Mouse (Mus musculus) hindbrain, embryonic 14.5 days (tissue): ENCODE measurements around the gene Card6. TPM values are rescaled to one million over a fixed set of nuclear protein-coding genes. Genes with fewer than 3 reads are reported as not detected.
A peak's percentile ranks its signal among the peaks of the same experiment; 100 is the strongest.
"Not testable (repeated sequence)": the region's sequence is repeated elsewhere in the genome, so short reads cannot be mapped to it uniquely, and the experiment has no call there.

Source experiments
- ATAC-seq: fragments of 200-750 bp; cut with Nextera tagmentation; 2 replicates; pipeline ENCODE4 v1.8.0; 2017; ENCODE audit warnings: moderate number of reproducible peaks, mild to moderate bottlenecking, moderate TSS enrichment, moderate library complexity; ENCODE audit not compliant: low FRiP score
- DNase-seq: peaks from one replicate; pipeline ENCODE4 v3.0.0-alpha.2; 2015; ENCODE audit warnings: low spot score
- H3K27ac ChIP-seq: fragments of 300-500 bp; sonication (generic); 2 replicates; pipeline ENCODE4 v1.5.1; 2014; ENCODE audit warnings: mild to moderate bottlenecking, moderate library complexity
- H3K27me3 ChIP-seq: fragments of 300-500 bp; sonication (generic); 2 replicates; pipeline ENCODE4 v1.6.1; 2014; ENCODE audit warnings: mild to moderate bottlenecking, low read length, mixed read lengths; ENCODE audit not compliant: control insufficient read depth, insufficient read depth
- H3K36me3 ChIP-seq: fragments of 300-500 bp; sonication (generic); replicated peaks from 2 replicates; pipeline ENCODE4 v1.6.1; 2014; ENCODE audit not compliant: control insufficient read depth, insufficient read depth
- H3K4me1 ChIP-seq: fragments of 300-500 bp; sonication (generic); replicated peaks from 2 replicates; pipeline ENCODE4 v1.6.1; 2014; ENCODE audit warnings: antibody characterized with exemption, low read length, mixed read lengths; ENCODE audit not compliant: control insufficient read depth, insufficient read depth
- H3K4me2 ChIP-seq: fragments of 300-500 bp; sonication (generic); replicated peaks from 2 replicates; pipeline ENCODE4 v1.6.1; 2014; ENCODE audit warnings: mild to moderate bottlenecking, moderate library complexity
- H3K4me3 ChIP-seq: fragments of 300-500 bp; sonication (generic); replicated peaks from 2 replicates; pipeline ENCODE4 v1.5.1; 2014; ENCODE audit warnings: mild to moderate bottlenecking, low read length
- H3K9ac ChIP-seq: fragments of 300-500 bp; sonication (generic); 2 replicates; pipeline ENCODE4 v1.6.1; 2014
- H3K9me3 ChIP-seq: fragments of 300-500 bp; sonication (generic); 2 replicates; pipeline ENCODE4 v1.6.1; 2016; ENCODE audit warnings: low read length; ENCODE audit not compliant: control insufficient read depth
- WGBS: fragments of 180-500 bp; shearing (Covaris S2); extraction: QIAGEN DNeasy Blood & Tissue Kit; methylation state at CpG from one replicate; pipeline ENCODE4 v1.1.7; 2014; 5-methylcytosine and 5-hydroxymethylcytosine counted together
- polyA plus RNA-seq: library from polyadenylated mRNA; unstranded; fragments of >200 nt; fragmentation: Nextera tagmentation; extraction: Ambion mirVana; gene quantifications from 2 replicates; pipeline ENCODE4 v1.2.1, GENCODE M21; 2014

The Card6 gene
- polyA plus RNA-seq, 1 experiment from 2014 or later = 0.79 TPM

DNA sequence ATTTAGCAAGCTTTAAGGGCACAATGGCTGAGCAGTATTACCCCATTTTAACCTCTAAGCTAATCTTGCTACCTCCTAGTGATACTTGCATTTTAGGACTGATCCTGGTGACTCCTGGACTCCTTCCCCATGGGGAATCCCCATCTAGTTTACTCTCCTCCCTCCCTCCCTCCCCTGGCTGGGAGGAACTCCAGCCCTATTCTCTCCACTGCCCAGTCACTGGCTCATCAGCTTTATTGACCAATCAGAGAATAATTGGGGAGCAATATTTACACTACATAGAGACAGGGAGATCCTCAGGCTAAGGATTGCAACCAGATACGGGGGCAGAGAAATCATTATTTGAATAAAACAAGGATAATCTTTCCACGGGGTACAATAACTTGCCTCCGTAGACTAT is 25.8 kb upstream of the Card6 start:
- ATAC-seq = no peak

GRCm38 (mm10) chr15:5133301-5133700 is 25.0 kb upstream of the Card6 start:
- DNase-seq = no peak
- Histone ChIP-seq H3K9ac (no peak overlapping the region), H3K27me3 (no peaks in the 10 kb centered on the region), H3K4me2 (no peak overlapping the region), H3K4me3 (no peak overlapping the region), H3K27ac (no peak overlapping the region), H3K36me3 (no peaks in the 10 kb centered on the region), H3K4me1 (no peaks in the 10 kb centered on the region), H3K9me3 (no peaks in the 10 kb centered on the region)
- WGBS = 61% methylated on average over 3 of the region's 3 CpGs
- no peak for ATAC-seq

More for the DNA sequence above, 25.8 kb upstream of the Card6 start:
- H3K4me3 ChIP-seq = no peak overlapping the region
- H3K4me1 ChIP-seq = no peaks in the 10 kb centered on the region
- 75% methylated on average over 3 of the region's 3 CpGs for WGBS
- H3K36me3 ChIP-seq = no peaks in the 10 kb centered on the region
- no peaks in the 10 kb centered on the region for H3K9me3 ChIP-seq
- no peak overlapping the region for H3K27ac ChIP-seq
- no peak for DNase-seq
- H3K4me2 ChIP-seq = no peak overlapping the region
- H3K27me3 ChIP-seq = no peaks in the 10 kb centered on the region
- no peak overlapping the region for H3K9ac ChIP-seq

DNA sequence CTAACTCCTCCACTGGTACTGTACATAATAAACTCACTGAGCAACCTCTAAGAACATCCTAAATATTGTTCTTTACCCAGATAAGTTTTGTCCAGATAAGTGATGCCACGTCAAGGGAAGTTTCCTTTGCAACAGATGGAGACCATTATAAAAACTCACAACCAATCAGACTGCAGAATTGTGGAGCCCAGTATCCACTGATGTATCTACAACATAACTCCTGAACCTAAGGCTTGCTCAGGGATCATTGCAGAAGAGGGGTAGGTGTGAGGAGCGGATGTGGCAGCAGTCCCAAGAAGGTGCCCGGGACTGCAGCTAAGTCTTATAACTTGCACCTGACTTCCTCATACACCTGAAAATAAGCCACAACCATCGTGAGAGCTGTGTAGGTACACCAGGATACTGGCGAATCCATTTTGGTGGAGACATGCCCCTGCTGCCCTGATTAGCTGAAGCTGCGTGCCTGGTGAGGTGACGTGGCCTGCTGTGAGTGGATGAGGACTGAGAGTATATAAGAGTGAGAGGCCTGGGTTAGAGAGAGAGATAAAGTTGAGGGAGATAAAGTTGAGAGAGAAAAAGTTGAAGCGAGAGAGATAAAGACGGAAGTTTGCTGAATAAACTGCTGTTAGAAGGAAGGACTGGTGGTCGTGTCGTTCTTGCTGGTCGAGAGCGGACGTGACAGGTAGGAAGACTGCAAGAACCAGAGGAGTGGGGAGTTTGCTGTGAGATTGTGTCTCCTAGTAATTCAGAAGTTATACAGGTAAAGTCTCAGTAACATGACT is 22.7 kb upstream of the Card6 start:
- not testable (repeated sequence) for DNase-seq, H3K27me3 ChIP-seq, H3K36me3 ChIP-seq, H3K4me2 ChIP-seq, H3K4me3 ChIP-seq, H3K9me3 ChIP-seq, ATAC-seq, H3K9ac ChIP-seq, H3K27ac ChIP-seq, H3K4me1 ChIP-seq
- 91% methylated on average over 14 of the region's 14 CpGs for WGBS

DNA sequence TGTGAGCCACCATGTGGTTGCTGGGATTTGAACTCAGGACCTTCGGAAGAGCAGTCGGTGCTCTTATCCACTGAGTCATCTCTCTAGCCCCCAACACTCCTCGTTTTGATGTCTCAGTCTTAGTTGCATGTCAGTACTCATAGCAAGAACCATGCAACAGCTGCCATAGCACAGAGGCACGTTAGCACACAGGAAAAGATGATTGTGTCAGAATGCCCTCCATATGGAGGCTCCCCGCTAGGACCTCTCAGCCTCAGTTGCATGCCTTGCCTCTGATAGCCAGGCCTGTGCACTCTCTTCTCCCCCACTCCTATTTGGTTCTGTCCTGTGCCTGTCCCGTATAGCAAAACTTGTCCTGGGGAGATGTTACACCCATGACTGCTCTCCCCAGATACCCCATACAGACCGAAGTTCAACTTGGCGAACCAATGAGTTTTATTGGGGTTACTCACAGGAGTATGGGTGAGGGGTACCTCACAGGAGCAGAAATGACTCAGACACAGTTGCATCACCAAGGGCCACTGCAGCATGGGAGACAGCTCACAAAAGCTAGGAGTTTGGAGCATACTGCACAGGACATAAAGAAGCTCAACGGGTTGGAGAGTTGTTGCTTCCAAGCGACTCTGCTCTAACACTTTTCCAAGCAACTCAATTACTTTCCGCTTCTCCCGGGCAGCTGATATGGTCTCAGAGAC is 20.9 kb upstream of the Card6 start:
- Histone ChIP-seq H3K27me3 (no peaks in the 10 kb centered on the region), H3K27ac (no peak overlapping the region), H3K4me3 (no peak overlapping the region), H3K4me2 (no peak overlapping the region), H3K9me3 (no peaks in the 10 kb centered on the region), H3K9ac (no peak overlapping the region), H3K36me3 (peaks cover 6% of the 10 kb centered on the region), H3K4me1 (no peaks in the 10 kb centered on the region)
- WGBS = 93% methylated on average over 12 of the region's 12 CpGs
- DNase-seq (no peak), ATAC-seq (0 out of 2 replicates have a peak, but pooled peaks have one; percentile 33)

DNA sequence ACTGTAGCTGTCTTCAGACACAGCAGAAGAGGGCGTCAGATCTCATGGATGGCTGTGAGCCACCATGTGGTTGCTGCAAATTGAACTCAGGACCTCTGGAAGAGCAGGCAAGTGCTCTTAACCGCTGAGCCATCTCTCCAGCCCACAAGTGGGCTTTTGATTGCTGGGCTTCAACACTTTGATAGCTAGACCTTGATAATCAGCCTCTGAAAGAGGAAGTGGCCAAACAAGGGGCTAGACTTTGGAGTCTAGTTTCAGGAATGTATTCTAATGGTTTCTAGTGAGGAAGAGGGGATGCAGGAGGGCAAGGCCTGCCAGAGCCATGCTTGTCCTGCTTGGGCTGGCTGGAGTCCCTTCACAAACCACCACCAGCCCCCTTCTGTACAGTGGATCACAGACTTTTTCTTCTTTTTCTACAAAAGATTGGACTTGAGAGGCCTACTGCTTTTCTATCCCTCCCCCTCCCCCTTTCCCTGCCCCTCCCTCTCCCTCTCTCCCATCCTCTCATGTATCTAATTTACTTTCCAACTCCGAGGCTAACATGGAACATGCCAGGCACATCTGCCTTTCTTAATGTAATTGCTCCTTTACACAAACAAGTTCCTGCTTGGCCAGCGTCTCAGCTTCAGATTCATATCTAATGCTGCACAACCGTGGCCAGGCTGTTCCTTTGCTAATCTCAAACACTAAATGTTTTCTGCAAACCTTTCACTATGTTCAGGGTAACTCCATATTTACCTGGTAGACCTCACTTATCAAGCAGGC is 20.0 kb upstream of the Card6 start:
- Histone ChIP-seq H3K9ac (no peak overlapping the region), H3K27me3 (no peaks in the 10 kb centered on the region), H3K4me3 (no peak overlapping the region), H3K4me1 (no peaks in the 10 kb centered on the region), H3K4me2 (no peak overlapping the region), H3K27ac (no peak overlapping the region), H3K9me3 (no peaks in the 10 kb centered on the region), H3K36me3 (peaks cover 14% of the 10 kb centered on the region)
- ATAC-seq = no peak
- 85% methylated on average over 5 of the region's 5 CpGs for WGBS
- DNase-seq = no peak

DNA sequence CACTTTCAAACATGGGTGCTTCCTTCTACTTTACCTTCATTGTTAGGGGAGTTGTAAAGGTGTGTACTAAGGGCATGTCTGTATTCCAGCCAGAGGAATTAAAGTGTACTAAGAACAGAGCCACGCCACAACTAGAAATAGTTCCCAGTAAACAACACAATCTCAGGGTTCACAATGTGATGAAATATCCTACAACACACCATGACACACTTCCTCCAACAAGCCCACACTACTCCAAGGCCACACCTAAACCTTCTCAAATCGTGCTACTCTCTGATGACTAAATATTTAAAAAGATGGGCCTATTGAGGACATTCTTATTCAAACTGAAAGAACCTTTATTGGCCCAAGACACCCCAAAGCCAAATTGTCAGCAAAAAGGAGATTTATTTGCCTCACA is 19.1 kb upstream of the Card6 start:
- H3K4me1 ChIP-seq = no peaks in the 10 kb centered on the region
- no peak overlapping the region for H3K27ac ChIP-seq
- no peak overlapping the region for H3K9ac ChIP-seq
- no peak overlapping the region for H3K4me2 ChIP-seq
- ATAC-seq (no peak), DNase-seq (no peak)
- 80% methylated on average over 2 of the region's 2 CpGs for WGBS
- no peak overlapping the region for H3K4me3 ChIP-seq
- H3K9me3 ChIP-seq = no peaks in the 10 kb centered on the region
- H3K27me3 ChIP-seq = no peaks in the 10 kb centered on the region
- peaks cover 23% of the 10 kb centered on the region for H3K36me3 ChIP-seq

DNA sequence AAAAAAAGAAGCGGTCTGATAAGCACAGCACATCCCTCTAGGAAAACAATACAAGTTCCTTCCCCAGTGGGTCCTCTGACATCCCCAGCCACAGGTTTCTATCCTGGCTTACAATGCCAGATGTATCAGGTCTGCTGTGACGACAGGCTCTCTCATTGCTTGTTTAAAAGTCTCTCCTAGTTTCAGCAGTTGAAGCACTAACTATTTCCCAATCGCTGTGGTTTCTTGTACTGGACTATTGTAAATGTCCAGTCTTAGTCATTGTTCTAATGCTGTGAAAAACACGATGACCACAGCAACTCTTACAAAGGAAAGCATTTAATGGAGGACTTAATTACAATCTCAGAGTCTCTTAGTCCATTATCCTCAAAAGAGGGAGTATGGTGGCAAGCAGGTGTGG is 18.1 kb upstream of the Card6 start:
- Histone ChIP-seq H3K4me3 (no peak overlapping the region), H3K9me3 (no peaks in the 10 kb centered on the region), H3K9ac (no peak overlapping the region), H3K27ac (no peak overlapping the region), H3K27me3 (no peaks in the 10 kb centered on the region), H3K4me1 (no peaks in the 10 kb centered on the region), H3K36me3 (peaks cover 32% of the 10 kb centered on the region), H3K4me2 (no peak overlapping the region)
- 79% methylated on average over 4 of the region's 4 CpGs for WGBS
- DNase-seq (no peak), ATAC-seq (no peak)

GRCm38 (mm10) chr15:5121535-5122313 is 13.4 kb upstream of the Card6 start:
- ATAC-seq = no peak
- Histone ChIP-seq H3K36me3 (peaks cover 75% of the 10 kb centered on the region), H3K27ac (no peak overlapping the region), H3K27me3 (no peaks in the 10 kb centered on the region), H3K4me1 (peaks cover 11% of the 10 kb centered on the region), H3K4me3 (no peak overlapping the region), H3K9me3 (no peaks in the 10 kb centered on the region), H3K9ac (no peak overlapping the region), H3K4me2 (no peak overlapping the region)
- no peak for DNase-seq
- 91% methylated on average over 12 of the region's 12 CpGs for WGBS

DNA sequence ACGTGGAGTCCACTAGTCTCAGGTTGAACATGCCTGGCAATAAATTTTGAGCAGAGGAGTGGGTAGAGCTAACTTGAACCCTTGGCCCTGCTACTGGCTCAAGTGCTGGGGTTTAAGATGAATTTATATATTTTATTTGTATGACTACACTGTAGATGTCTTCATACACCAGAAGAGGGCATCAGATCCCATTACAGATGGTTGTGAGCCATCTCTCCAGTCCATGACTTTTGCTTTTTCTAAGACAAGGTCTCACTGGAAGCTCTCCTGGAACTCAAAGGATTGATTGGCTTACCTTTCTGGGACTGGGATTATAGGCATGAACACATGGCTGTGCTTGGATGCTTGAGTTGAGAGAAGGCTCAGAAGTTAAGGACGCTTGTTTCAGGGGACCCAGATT is 11.4 kb upstream of the Card6 start:
- 94% methylated on average over 2 of the region's 2 CpGs for WGBS
- no peak overlapping the region for H3K9ac ChIP-seq
- peaks cover 20% of the 10 kb centered on the region for H3K4me1 ChIP-seq
- no peaks in the 10 kb centered on the region for H3K27me3 ChIP-seq
- ATAC-seq (no peak), DNase-seq (no peak)
- H3K4me3 ChIP-seq = no peak overlapping the region
- H3K27ac ChIP-seq = no peak overlapping the region
- H3K4me2 ChIP-seq = no peak overlapping the region
- H3K36me3 ChIP-seq = peaks cover 73% of the 10 kb centered on the region
- H3K9me3 ChIP-seq = no peaks in the 10 kb centered on the region
